Mouse (Mus musculus) lung, postnatal 0 days (tissue): ENCODE data around the gene Atp6v0a4.

Source experiments
- CTCF ChIP-seq: IDR thresholded peaks from 2 replicates; pipeline ENCODE4 v1.5.1; 2016; ENCODE audit warnings: antibody characterized with exemption, mild to moderate bottlenecking
- EP300 ChIP-seq: IDR thresholded peaks from 2 replicates; pipeline ENCODE4 v1.6.1; 2016; ENCODE audit warnings: antibody characterized with exemption, mild to moderate bottlenecking, control low read depth

- TF ChIP-seq CTCF (no peak), EP300 (no peak)
These were observed 29.7 kb downstream of the Atp6v0a4 start for GRCm38 (mm10) chr6:38094701-38095100.
